ENCODE assay signal across 10 mouse cellular contexts in genomic region chr7:79314517-79314916, GRCm38 (mm10). TPM values are rescaled to one million over a fixed set of nuclear protein-coding genes. Genes with fewer than 3 reads are reported as not detected.
A peak's percentile ranks its signal among the peaks of the same experiment; 100 is the strongest.
DNase-seq lines count a peak whose midpoint lies in the region; ATAC-seq and TF ChIP-seq lines count a peak whose summit lies in the region.
"Had no signal": no experiment of that assay in that cellular context is flagged by ENCODE, and none has a peak within 500 bp of the region (broad histone marks: within the 10 kb centered on the region; RNA-seq: fewer than 3 reads in every experiment).

No protein-coding gene starts in this region.

- H3K9ac ChIP-seq in hindbrain, embryonic 14.5 days, result no peak overlapping the region
- H3K9ac ChIP-seq in hindbrain, embryonic 13.5 days, result no peak overlapping the region
- H3K9ac ChIP-seq in midbrain, postnatal 0 days (replicated peaks; ENCODE audit: low read length, poor library complexity, severe bottlenecking), result no peak overlapping the region
- H3K9ac ChIP-seq: limb, embryonic 13.5 days had no signal

- no peak for DNase-seq in hindbrain, embryonic 10.5 days (ENCODE audit: low spot score)
- no peak for DNase-seq in hindbrain, embryonic 14.5 days (ENCODE audit: low spot score)
- no peak for DNase-seq in midbrain, postnatal 0 days (ENCODE audit: low spot score)
- no peak for DNase-seq in gastrocnemius, postnatal 36 days
- no peak for DNase-seq in cerebellum, adult 11-12 months
- DNase-seq in testis, postnatal 10 days (ENCODE audit: low spot score), result no peak

- intact Hi-C loops in gastrocnemius, postnatal 36 days (cut with DNase I), result no loop called here

- H3K4me2 ChIP-seq in hindbrain, embryonic 14.5 days (replicated peaks), result no peak overlapping the region
- H3K4me2 ChIP-seq in hindbrain, embryonic 13.5 days, result no peak overlapping the region
- H3K4me2 ChIP-seq in midbrain, postnatal 0 days (ENCODE audit: low read depth, low read length, poor library complexity, severe bottlenecking), result no peak overlapping the region

- H3K27ac ChIP-seq in hindbrain, embryonic 10.5 days, result peak overlapping the region; percentile 68; the same call in 1 of the 2 replicates
- no peak overlapping the region for H3K27ac ChIP-seq in hindbrain, embryonic 14.5 days
- no peak overlapping the region for H3K27ac ChIP-seq in bone marrow, adult 2 months (ENCODE audit: control insufficient read depth, insufficient read depth, low read depth, low read length, poor library complexity)
- H3K27ac ChIP-seq in hindbrain, embryonic 13.5 days, result peak overlapping the region; percentile 80
- peak overlapping the region; percentile 21; the same call in 1 of the 2 replicates for H3K27ac ChIP-seq in midbrain, postnatal 0 days (ENCODE audit: low read depth, low read length)
- H3K27ac ChIP-seq: limb, embryonic 13.5 days; macrophage had no signal

- ATAC-seq in hindbrain, embryonic 14.5 days (ENCODE audit: low FRiP score), result no peak
- ATAC-seq in hindbrain, embryonic 13.5 days (ENCODE audit: low FRiP score), result no peak
- no peak for ATAC-seq in midbrain, postnatal 0 days (ENCODE audit: low FRiP score)

- 69% methylated on average over 5 of the region's 5 CpGs for WGBS in hindbrain, embryonic 10.5 days
- WGBS in hindbrain, embryonic 14.5 days, result 61% methylated on average over 5 of the region's 5 CpGs
- 7% methylated on average over 5 of the region's 5 CpGs for WGBS in bone marrow, adult 2 months
- WGBS in hindbrain, embryonic 13.5 days, result 49% methylated on average over 5 of the region's 5 CpGs
- 45% methylated on average over 5 of the region's 5 CpGs for WGBS in midbrain, postnatal 0 days

- TF ChIP-seq CTCF in bone marrow, adult 2 months (IDR thresholded peaks at IDR 0.05; ENCODE audit: control insufficient read depth, insufficient read depth, low read length), result no peak
- TF ChIP-seq CTCF in midbrain, postnatal 0 days (IDR thresholded peaks at IDR 0.05), result no peak

- no peak overlapping the region for H3K4me3 ChIP-seq in hindbrain, embryonic 10.5 days
- H3K4me3 ChIP-seq in hindbrain, embryonic 14.5 days (replicated peaks; ENCODE audit: low read length), result no peak overlapping the region
- H3K4me3 ChIP-seq in bone marrow, adult 2 months (replicated peaks; ENCODE audit: control insufficient read depth, low read depth, low read length), result peak overlapping the region; percentile 4
- no peak overlapping the region for H3K4me3 ChIP-seq in hindbrain, embryonic 13.5 days
- H3K4me3 ChIP-seq in midbrain, postnatal 0 days (ENCODE audit: low read depth, low read length), result no peak overlapping the region
- H3K4me3 ChIP-seq: limb, embryonic 13.5 days had no signal

- no peaks in the 10 kb centered on the region for H3K9me3 ChIP-seq in hindbrain, embryonic 10.5 days
- H3K9me3 ChIP-seq in hindbrain, embryonic 14.5 days (ENCODE audit: control insufficient read depth, low read length), result no peaks in the 10 kb centered on the region
- no peaks in the 10 kb centered on the region for H3K9me3 ChIP-seq in hindbrain, embryonic 13.5 days
- H3K9me3 ChIP-seq in midbrain, postnatal 0 days (ENCODE audit: low read length), result no peaks in the 10 kb centered on the region
- H3K9me3 ChIP-seq: limb, embryonic 13.5 days had no signal

- H3K36me3 ChIP-seq in hindbrain, embryonic 10.5 days, result no peaks in the 10 kb centered on the region
- no peaks in the 10 kb centered on the region for H3K36me3 ChIP-seq in hindbrain, embryonic 14.5 days (replicated peaks; ENCODE audit: control insufficient read depth, insufficient read depth)
- no peaks in the 10 kb centered on the region for H3K36me3 ChIP-seq in hindbrain, embryonic 13.5 days
- no peaks in the 10 kb centered on the region for H3K36me3 ChIP-seq in midbrain, postnatal 0 days (ENCODE audit: insufficient read depth, low read length)
- H3K36me3 ChIP-seq: limb, embryonic 13.5 days had no signal

- peaks cover 79% of the 10 kb centered on the region for H3K4me1 ChIP-seq in hindbrain, embryonic 10.5 days (replicated peaks)
- peaks cover 75% of the 10 kb centered on the region for H3K4me1 ChIP-seq in hindbrain, embryonic 14.5 days (replicated peaks; ENCODE audit: control insufficient read depth, insufficient read depth, low read length)
- peaks cover 10% of the 10 kb centered on the region for H3K4me1 ChIP-seq in bone marrow, adult 2 months (ENCODE audit: control insufficient read depth, insufficient read depth, low read length)
- H3K4me1 ChIP-seq in hindbrain, embryonic 13.5 days (replicated peaks), result peaks cover 88% of the 10 kb centered on the region
- H3K4me1 ChIP-seq in midbrain, postnatal 0 days (ENCODE audit: insufficient read depth, low read length), result peaks cover 27% of the 10 kb centered on the region; the same call in 1 of the 2 replicates

- no peak for TF ChIP-seq POLR2A in bone marrow, adult 2 months (IDR thresholded peaks at IDR 0.05; ENCODE audit: borderline replicate concordance, control insufficient read depth, low read depth, low read length)

- H3K27me3 ChIP-seq in hindbrain, embryonic 10.5 days (ENCODE audit: insufficient read depth, poor library complexity, severe bottlenecking), result no peaks in the 10 kb centered on the region
- no peaks in the 10 kb centered on the region for H3K27me3 ChIP-seq in hindbrain, embryonic 14.5 days (ENCODE audit: control insufficient read depth, insufficient read depth, low read length)
- H3K27me3 ChIP-seq in hindbrain, embryonic 13.5 days, result no peaks in the 10 kb centered on the region
- H3K27me3 ChIP-seq in midbrain, postnatal 0 days (ENCODE audit: insufficient read depth, low read length), result no peaks in the 10 kb centered on the region
- H3K27me3 ChIP-seq: limb, embryonic 13.5 days had no signal

RNA-seq across cellular contexts. Expression of gene Abhd2, which starts 41.5 kb away (rescaled TPM):
- 8.0 and 10.1 TPM in 2 replicates for polyA plus RNA-seq in hindbrain, embryonic 10.5 days (2016; fragmentation: Nextera tagmentation; extraction: Ambion mirVana)
- polyA plus RNA-seq in hindbrain, embryonic 14.5 days (2014; fragmentation: Nextera tagmentation; extraction: Ambion mirVana), result 25.1 and 26.8 TPM in 2 replicates
- polyA plus RNA-seq in bone marrow, adult 2 months (2011; ENCODE audit: insufficient read depth, insufficient read length, low replicate concordance, missing spikeins), result 7.2 and 13.6 TPM in 2 replicates
- 17.3 and 19.5 TPM in 2 replicates for polyA plus RNA-seq in hindbrain, embryonic 13.5 days (2015; fragmentation: Nextera tagmentation; extraction: Ambion mirVana)
- 83.2 and 85.7 TPM in 2 replicates for total RNA-seq in midbrain, postnatal 0 days (2014; rRNA removed)
- polyA plus RNA-seq in midbrain, postnatal 0 days (2015; fragmentation: Nextera tagmentation; extraction: Ambion mirVana), result 18.1 and 23.0 TPM in 2 replicates
- total RNA-seq in gastrocnemius, postnatal 36 days (2021), result 1 to 10 TPM; 4.8 to 5.1 TPM

Comparison
In these comparisons a context has a peak if more than half of its experiments do, and no peak if none do; other contexts are left out.
1. H3K27ac ChIP-seq: peak in hindbrain, embryonic 10.5 days (single experiment), hindbrain, embryonic 13.5 days (single experiment) and midbrain, postnatal 0 days (single experiment); none in hindbrain, embryonic 14.5 days (single experiment) and bone marrow, adult 2 months (single experiment).